Mouse (Mus musculus) c-Kit-positive CD71-positive TER-119-negative erythroid progenitor cells, embryonic 14.5 days (primary cell): ENCODE data around the gene Fabp3.
A peak's percentile ranks its signal among the peaks of the same experiment; 100 is the strongest.

Source experiments
- DNase-seq: peaks from one replicate; pipeline ENCODE4 v3.0.0-alpha.2; 2013; ENCODE audit warnings: low read depth

Gene Fabp3

GRCm38 (mm10) chr4:130295047-130295745, 13.2 kb upstream of the Fabp3 start:
- DNase-seq: peak; percentile 77

DNA sequence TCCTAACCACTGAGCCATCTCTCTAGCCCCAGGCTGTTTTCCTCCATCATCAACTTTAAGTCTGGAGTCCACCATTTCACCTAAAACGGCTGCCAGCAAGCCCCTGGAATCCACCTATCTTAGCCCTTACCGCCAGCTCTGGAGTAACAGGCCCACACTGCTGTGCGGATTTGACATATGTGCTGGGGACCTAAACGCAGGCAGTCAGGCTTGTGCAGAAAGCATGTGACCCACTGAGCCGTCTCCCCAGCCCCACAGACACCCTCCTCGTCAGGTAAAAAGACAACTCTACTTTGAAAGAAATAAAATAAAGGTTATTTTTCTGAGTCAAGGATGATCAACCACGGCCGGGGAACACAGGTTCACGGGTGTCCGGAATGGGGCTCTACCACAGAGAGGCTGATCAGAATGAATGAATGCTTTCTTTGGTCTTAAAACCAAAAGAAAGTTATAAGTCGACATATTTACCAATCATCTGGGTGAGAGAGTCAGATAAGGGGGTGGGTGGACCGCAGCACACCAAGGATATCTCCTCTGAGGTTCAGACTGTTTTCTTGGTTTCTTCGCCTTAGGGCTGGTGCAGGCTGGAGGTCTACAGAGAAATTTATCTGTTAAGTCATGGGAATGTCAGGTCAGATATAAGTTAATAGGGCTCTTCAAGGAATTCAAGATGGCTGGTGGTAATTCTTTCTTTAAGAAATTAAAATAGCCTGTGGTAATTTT, 12.0 kb upstream of the Fabp3 start:
- peak; percentile 67 for DNase-seq

DNA sequence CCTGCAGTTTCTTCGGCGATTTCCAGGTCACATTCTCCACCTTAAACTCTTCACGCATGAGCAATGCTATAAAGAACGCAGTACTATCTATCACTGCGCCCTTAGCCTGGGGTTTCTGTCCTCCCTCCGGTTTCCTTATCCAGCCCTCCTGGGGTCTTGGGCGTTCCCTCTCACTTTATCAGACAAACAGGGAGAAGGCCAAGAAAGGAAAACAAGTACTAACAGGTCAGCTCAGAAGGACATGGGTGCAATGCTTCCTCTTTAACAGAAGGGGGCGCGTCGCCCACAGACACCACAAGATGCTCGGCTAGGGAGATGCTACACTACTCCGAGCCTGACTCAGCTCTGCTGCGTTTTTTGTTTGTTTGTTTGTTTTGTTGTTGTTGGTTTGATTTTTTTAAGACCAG, 11.3 kb upstream of the Fabp3 start:
- peak; percentile 92 for DNase-seq

DNA sequence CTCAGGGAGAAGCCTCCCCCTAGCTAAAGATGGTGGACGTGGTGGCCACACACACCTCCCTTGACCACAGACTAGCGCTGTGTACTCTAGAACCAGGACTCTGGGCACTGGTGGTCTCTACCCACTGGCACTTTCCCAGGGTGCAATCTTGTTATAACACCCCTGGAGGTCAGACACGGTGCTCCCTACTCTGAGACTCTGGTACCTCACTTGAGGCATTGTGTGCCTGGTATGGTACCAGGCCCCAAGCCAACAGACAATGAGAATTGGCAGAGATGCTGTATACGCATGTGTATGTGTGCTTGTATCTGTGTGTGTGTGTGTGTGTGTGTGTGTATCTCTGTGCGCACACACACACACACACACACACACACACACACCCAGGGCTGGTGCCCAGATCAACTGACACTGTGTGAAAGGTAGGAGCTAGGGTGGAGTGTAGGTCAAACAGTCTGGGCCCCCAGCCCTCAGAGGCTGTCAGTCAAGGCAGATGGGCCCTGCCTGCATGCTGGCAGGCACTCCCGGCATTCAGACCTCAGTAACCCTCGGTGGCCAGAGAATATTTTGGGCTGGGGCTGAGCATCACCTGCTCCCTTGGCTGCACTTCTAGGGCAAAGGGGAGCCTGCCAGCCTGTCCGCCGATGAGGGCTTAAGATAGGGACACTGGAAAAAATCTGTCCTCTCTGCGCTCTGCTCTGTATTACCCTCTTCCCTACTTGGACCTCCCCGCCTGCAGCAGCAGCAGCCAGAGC, 9.3 kb upstream of the Fabp3 start:
- DNase-seq: no peak

DNA sequence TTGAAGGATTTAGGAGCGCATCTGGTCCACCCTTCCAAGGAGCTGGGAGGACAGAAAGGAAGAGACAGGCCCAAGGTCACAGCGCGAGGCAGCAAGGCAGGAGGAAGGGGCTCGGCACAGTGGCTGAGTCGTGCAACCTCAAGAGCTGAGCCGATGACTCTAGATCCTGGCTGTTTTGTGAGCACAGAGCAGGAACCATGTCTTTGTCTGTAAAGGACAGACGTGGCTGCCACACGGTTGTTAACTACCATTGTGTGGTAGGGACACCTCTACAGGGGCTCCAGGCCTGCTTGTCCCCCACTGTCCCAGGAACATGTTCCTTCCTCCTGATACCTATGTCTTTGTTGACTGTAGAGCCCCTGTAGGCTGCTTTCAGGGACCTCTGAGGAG, 8.8 kb upstream of the Fabp3 start:
- DNase-seq: no peak

GRCm38 (mm10) chr4:130302285-130302870, 6.0 kb upstream of the Fabp3 start:
- DNase-seq: peak; percentile 48

- DNase-seq: no peak
These were observed 3.6 kb upstream of the Fabp3 start for GRCm38 (mm10) chr4:130304746-130305145.

DNA sequence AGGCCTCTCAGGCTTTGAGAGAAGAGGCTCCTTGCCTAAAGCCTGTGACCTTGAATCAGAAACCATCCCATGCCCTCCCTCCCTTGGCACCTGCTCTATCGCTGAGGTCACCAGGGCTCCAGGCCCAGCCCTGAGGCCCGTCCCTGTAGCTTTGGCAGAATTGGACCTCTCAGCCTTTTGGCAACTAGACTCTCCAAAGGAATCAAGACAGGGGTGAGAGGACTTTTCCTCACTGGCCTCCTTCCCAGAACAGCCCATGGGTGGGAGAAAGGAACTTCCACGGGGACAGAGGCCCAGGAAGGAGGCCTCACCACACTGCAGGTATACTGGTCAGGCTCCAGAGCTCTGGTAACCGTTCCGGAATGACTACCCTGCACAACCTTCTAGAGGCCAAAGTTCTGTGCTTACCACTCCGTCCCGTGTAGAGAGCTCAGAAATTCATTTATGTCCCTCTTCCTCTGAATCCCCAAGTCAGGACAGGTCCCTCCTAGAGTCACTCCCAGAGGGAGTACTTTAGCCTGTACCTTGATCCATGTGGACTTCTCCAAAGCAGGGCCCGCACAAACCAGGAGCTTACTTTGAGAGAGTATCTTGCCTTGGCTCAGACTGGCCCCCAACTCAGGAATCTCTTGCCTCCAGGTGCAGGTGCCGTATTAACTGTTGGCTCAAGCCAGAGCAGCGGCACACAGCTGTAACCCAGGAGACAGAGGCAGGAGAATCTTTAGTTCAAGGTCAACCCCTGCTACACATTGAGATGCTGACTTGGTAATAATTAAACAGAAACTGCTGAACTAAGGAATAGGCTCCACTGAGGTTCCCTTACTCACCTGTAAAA, 1.4 kb upstream of the Fabp3 start:
- DNase-seq: no peak

- DNase-seq: no peak
These were observed 554 bp upstream of the Fabp3 start for GRCm38 (mm10) chr4:130307851-130308230.

GRCm38 (mm10) chr4:130309254-130309653, 859 bp downstream of the Fabp3 start:
- no peak for DNase-seq

GRCm38 (mm10) chr4:130312526-130312925, 4.1 kb downstream of the Fabp3 start:
- DNase-seq: no peak

- DNase-seq: no peak
These were observed 5.2 kb downstream of the Fabp3 start for GRCm38 (mm10) chr4:130313552-130313951.

GRCm38 (mm10) chr4:130315771-130316527, 7.6 kb downstream of the Fabp3 start:
- DNase-seq: no peak

- no peak for DNase-seq
These were observed 8.3 kb downstream of the Fabp3 start for GRCm38 (mm10) chr4:130316691-130317090.

- DNase-seq: no peak
These were observed 9.7 kb downstream of the Fabp3 start for GRCm38 (mm10) chr4:130318122-130318521.

DNA sequence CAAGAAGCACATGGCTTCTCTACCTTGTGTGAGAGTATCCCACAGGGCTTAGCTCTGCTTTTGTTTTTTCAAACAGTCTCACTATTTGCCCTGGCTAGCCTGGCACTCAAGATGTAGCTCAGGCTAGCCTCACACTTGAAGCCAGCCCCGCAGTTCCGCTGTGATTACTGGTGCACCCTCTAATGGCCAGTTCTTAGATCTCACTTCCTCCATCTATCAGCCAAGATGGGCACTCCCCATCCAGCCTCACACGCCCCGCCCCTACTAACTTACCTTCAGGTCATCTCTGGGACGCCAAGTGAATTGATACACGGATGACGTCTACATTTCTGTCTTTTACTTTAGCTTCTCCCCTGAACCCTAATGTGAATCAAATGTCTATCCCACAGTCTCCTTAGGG, 11.2 kb downstream of the Fabp3 start:
- no peak for DNase-seq

- DNase-seq: no peak
These were observed 13.2 kb downstream of the Fabp3 start for GRCm38 (mm10) chr4:130321640-130322039.

GRCm38 (mm10) chr4:130322567-130322966, 14.2 kb downstream of the Fabp3 start:
- no peak for DNase-seq

DNA sequence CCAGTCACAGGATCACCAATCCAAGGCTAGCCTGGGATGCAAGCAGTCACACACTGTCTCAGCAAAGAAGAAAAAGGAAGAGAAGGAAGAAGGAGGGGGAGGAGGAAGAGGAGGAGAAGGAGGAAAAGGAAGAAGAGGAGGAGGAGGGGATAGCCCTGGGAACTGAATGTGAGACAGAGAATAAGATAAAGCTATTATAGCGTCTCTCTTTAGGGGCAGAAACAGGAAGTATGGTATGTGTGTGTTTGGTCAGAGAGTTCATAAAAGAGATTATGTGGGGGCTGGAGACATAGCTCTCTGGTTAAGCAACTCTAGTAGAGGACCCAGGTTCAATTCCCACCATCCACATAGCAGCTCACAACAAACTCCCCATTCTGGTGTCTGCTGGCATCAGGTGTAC, 14.8 kb downstream of the Fabp3 start:
- no peak for DNase-seq

- no peak for DNase-seq
These were observed 15.2 kb downstream of the Fabp3 start for GRCm38 (mm10) chr4:130323607-130324006.

DNA sequence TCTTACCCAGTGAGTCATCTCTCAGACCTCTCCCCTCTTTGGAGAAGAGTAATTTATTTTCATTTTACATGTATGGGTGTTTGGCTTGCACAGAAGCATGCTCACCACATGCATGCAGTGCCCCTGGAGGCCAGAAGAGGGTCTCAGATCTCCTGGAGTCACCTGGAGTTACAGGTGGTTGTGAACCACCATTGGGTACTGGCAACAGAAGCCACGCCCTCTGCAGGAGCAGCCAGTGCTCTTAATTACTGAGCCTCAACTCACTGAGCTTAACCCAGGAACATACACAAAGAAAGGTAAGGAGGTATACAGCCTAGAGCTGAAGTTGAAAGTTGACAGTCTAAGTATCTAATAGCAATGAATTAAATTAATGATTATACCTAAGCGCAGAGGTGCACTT, 17.1 kb downstream of the Fabp3 start:
- no peak for DNase-seq
